Mouse (Mus musculus) MEL-GATA-1-ER (cell line): ENCODE data around the gene Ddx41.

Experiments
- DNase-seq: peaks from one replicate; pipeline ENCODE4 v3.0.0-alpha.2; 2012; ENCODE audit warnings: low read depth; ENCODE audit errors: extremely low read depth

Gene Ddx41

GRCm38 (mm10) chr13:55542891-55543290 lies 6.4 kb upstream of the Ddx41 start:
- DNase-seq, result no peak

- DNase-seq, result no peak
These were observed 4.5 kb upstream of the Ddx41 start for GRCm38 (mm10) chr13:55540933-55541332.

- no peak for DNase-seq
These were observed 663 bp downstream of the Ddx41 start for GRCm38 (mm10) chr13:55535796-55536193.

- no peak for DNase-seq
These were observed 1.3 kb downstream of the Ddx41 start for GRCm38 (mm10) chr13:55535191-55535590.

- DNase-seq, result no peak
These were observed 7.1 kb downstream of the Ddx41 start, which contains the start of gene Dok3 for GRCm38 (mm10) chr13:55529198-55529915. Dok3 (minus strand) TSS chr13:55529296.

- peak; percentile 81 for DNase-seq
These were observed 8.4 kb downstream of the Ddx41 start for GRCm38 (mm10) chr13:55527834-55528772.

GRCm38 (mm10) chr13:55527212-55527611 lies 9.2 kb downstream of the Ddx41 start:
- no peak for DNase-seq

- DNase-seq, result no peak
These were observed 10.5 kb downstream of the Ddx41 start for GRCm38 (mm10) chr13:55525733-55526553.

GRCm38 (mm10) chr13:55523951-55524600 lies 12.4 kb downstream of the Ddx41 start:
- DNase-seq, result no peak

GRCm38 (mm10) chr13:55523278-55523677 lies 13.2 kb downstream of the Ddx41 start:
- no peak for DNase-seq

GRCm38 (mm10) chr13:55522730-55523129 lies 13.7 kb downstream of the Ddx41 start:
- no peak for DNase-seq

- no peak for DNase-seq
These were observed 16.9 kb downstream of the Ddx41 start for GRCm38 (mm10) chr13:55519606-55520005.

GRCm38 (mm10) chr13:55516955-55517354 lies 19.5 kb downstream of the Ddx41 start:
- DNase-seq, result peak; percentile 72

- no peak for DNase-seq
These were observed 22.6 kb downstream of the Ddx41 start for GRCm38 (mm10) chr13:55513828-55514227.

- no peak for DNase-seq
These were observed 23.2 kb downstream of the Ddx41 start, which contains the start of gene Pdlim7 for GRCm38 (mm10) chr13:55513111-55513748. Pdlim7 (minus strand) TSS chr13:55513676.

- no peak for DNase-seq
These were observed 24.0 kb downstream of the Ddx41 start for GRCm38 (mm10) chr13:55512379-55513031.

- no peak for DNase-seq
These were observed 25.0 kb downstream of the Ddx41 start for GRCm38 (mm10) chr13:55511492-55511861.

GRCm38 (mm10) chr13:55510668-55511491 lies 25.6 kb downstream of the Ddx41 start:
- DNase-seq, result no peak

GRCm38 (mm10) chr13:55510332-55510667 lies 26.2 kb downstream of the Ddx41 start:
- peak; percentile 67 for DNase-seq
